Mouse (Mus musculus) neural tube, embryonic 13.5 days (tissue): ENCODE measurements around the gene Sorbs1. TPM values are rescaled to one million over a fixed set of nuclear protein-coding genes. Genes with fewer than 3 reads are reported as not detected.
A peak's percentile ranks its signal among the peaks of the same experiment; 100 is the strongest.

Source experiments
- ATAC-seq: fragments of 200-750 bp; cut with Nextera tagmentation; 2 replicates; pipeline ENCODE4 v1.8.0; 2017; ENCODE audit warnings: low read depth, mild to moderate bottlenecking, moderate TSS enrichment, moderate library complexity
- H3K27ac ChIP-seq: fragments of 300-500 bp; sonication (generic); replicated peaks from 2 replicates; pipeline ENCODE4 v1.5.1; 2015; ENCODE audit warnings: moderate library complexity, mild to moderate bottlenecking, inconsistent platforms
- H3K27me3 ChIP-seq: fragments of 300-500 bp; sonication (generic); 2 replicates; pipeline ENCODE4 v1.6.1; 2015; ENCODE audit warnings: mild to moderate bottlenecking, inconsistent platforms
- H3K36me3 ChIP-seq: fragments of 300-500 bp; sonication (generic); 2 replicates; pipeline ENCODE4 v1.6.1; 2015; ENCODE audit warnings: mild to moderate bottlenecking, inconsistent platforms
- H3K4me1 ChIP-seq: fragments of 300-500 bp; sonication (generic); replicated peaks from 2 replicates; pipeline ENCODE4 v1.6.1; 2015; ENCODE audit warnings: inconsistent platforms
- H3K4me2 ChIP-seq: fragments of 300-500 bp; sonication (generic); 2 replicates; pipeline ENCODE4 v1.6.1; 2015; ENCODE audit warnings: inconsistent platforms, mild to moderate bottlenecking, moderate library complexity
- H3K4me3 ChIP-seq: fragments of 300-500 bp; sonication (generic); 2 replicates; pipeline ENCODE4 v1.5.1; 2015; ENCODE audit warnings: mild to moderate bottlenecking, inconsistent platforms
- H3K9ac ChIP-seq: fragments of 300-500 bp; sonication (generic); 2 replicates; pipeline ENCODE4 v1.6.1; 2015; ENCODE audit warnings: moderate library complexity, mild to moderate bottlenecking, inconsistent platforms
- H3K9me3 ChIP-seq: fragments of 300-500 bp; sonication (generic); 2 replicates; pipeline ENCODE4 v1.6.1; 2016; ENCODE audit warnings: inconsistent platforms
- whole genome bisulfite sequencing: fragments of 180-500 bp; shearing (Covaris S2); methylation state at CpG from one replicate; pipeline ENCODE4 v1.1.7; 2015; 5-methylcytosine and 5-hydroxymethylcytosine counted together
- polyA plus RNA-seq: library from polyadenylated mRNA; unstranded; fragments of >200 nt; fragmentation: Nextera tagmentation; extraction: Ambion mirVana; gene quantifications from 2 replicates; pipeline ENCODE4 v1.2.1, GENCODE M21; 2015

Sorbs1 gene
- polyA plus RNA-seq, 1 experiment from 2014 or later, result 105 TPM

GRCm38 (mm10) chr19:40372679-40373078, 140.9 kb downstream of the Sorbs1 start:
- no peaks in the 10 kb centered on the region for H3K27me3 ChIP-seq
- no peak overlapping the region; the same call in 1 of the 2 replicates for H3K27ac ChIP-seq
- ATAC-seq, result no peak
- peaks cover 69% of the 10 kb centered on the region for H3K36me3 ChIP-seq
- H3K4me3 ChIP-seq, result no peak overlapping the region
- 85% methylated on average over 5 of the region's 5 CpGs for WGBS
- H3K9ac ChIP-seq, result no peak overlapping the region
- H3K4me2 ChIP-seq, result no peak overlapping the region
- no peaks in the 10 kb centered on the region for H3K9me3 ChIP-seq
- H3K4me1 ChIP-seq, result peaks cover 27% of the 10 kb centered on the region

GRCm38 (mm10) chr19:40371866-40372265, 141.7 kb downstream of the Sorbs1 start:
- 43% methylated on average over 4 of the region's 4 CpGs for WGBS
- Histone ChIP-seq H3K36me3 (peaks cover 64% of the 10 kb centered on the region), H3K27ac (no peak overlapping the region)

GRCm38 (mm10) chr19:40369852-40370811, 143.4 kb downstream of the Sorbs1 start:
- H3K36me3 ChIP-seq, result peaks cover 52% of the 10 kb centered on the region
- 75% methylated on average over 18 of the region's 18 CpGs for WGBS

More at GRCm38 (mm10) chr19:40371866-40372265, 141.7 kb downstream of the Sorbs1 start:
- Histone ChIP-seq H3K4me2 (no peak overlapping the region), H3K9ac (no peak overlapping the region), H3K9me3 (no peaks in the 10 kb centered on the region), H3K4me1 (peaks cover 20% of the 10 kb centered on the region), H3K4me3 (no peak overlapping the region), H3K27me3 (no peaks in the 10 kb centered on the region)
- ATAC-seq, result no peak

DNA sequence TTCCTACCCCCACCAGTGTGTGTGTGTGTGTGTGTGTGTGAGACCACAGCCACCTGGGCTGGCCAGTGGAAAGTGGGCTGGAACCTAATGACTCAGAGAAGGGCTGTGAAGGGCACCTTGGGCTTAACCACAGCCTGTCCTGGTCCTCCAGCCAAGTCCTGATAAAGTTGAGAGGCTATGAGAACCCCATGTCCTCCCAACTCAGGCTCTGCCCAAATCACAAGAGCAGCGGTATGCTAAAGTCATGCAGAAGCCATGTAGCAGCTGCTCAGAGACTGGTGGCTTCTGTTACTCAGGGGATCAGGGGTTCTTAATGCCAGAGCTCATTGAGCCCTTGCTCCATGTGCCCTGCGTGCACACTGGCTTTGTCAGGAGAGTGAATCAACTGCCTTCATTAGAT, 145.1 kb downstream of the Sorbs1 start:
- no peak overlapping the region for H3K9ac ChIP-seq
- no peak overlapping the region for H3K27ac ChIP-seq
- no peak overlapping the region for H3K4me3 ChIP-seq
- 88% methylated on average over 2 of the region's 2 CpGs for WGBS
- peaks cover 57% of the 10 kb centered on the region for H3K36me3 ChIP-seq
- peaks cover 29% of the 10 kb centered on the region for H3K4me1 ChIP-seq
- peaks cover 3% of the 10 kb centered on the region; the same call in 1 of the 2 replicates for H3K9me3 ChIP-seq
- H3K27me3 ChIP-seq, result no peaks in the 10 kb centered on the region
- ATAC-seq, result no peak
- H3K4me2 ChIP-seq, result no peak overlapping the region

More at GRCm38 (mm10) chr19:40369852-40370811, 143.4 kb downstream of the Sorbs1 start:
- H3K27me3 ChIP-seq, result no peaks in the 10 kb centered on the region
- H3K9me3 ChIP-seq, result no peaks in the 10 kb centered on the region
- no peak for ATAC-seq
- no peak overlapping the region for H3K27ac ChIP-seq
- H3K4me3 ChIP-seq, result no peak overlapping the region
- H3K4me1 ChIP-seq, result peaks cover 26% of the 10 kb centered on the region
- no peak overlapping the region for H3K4me2 ChIP-seq
- H3K9ac ChIP-seq, result no peak overlapping the region

DNA sequence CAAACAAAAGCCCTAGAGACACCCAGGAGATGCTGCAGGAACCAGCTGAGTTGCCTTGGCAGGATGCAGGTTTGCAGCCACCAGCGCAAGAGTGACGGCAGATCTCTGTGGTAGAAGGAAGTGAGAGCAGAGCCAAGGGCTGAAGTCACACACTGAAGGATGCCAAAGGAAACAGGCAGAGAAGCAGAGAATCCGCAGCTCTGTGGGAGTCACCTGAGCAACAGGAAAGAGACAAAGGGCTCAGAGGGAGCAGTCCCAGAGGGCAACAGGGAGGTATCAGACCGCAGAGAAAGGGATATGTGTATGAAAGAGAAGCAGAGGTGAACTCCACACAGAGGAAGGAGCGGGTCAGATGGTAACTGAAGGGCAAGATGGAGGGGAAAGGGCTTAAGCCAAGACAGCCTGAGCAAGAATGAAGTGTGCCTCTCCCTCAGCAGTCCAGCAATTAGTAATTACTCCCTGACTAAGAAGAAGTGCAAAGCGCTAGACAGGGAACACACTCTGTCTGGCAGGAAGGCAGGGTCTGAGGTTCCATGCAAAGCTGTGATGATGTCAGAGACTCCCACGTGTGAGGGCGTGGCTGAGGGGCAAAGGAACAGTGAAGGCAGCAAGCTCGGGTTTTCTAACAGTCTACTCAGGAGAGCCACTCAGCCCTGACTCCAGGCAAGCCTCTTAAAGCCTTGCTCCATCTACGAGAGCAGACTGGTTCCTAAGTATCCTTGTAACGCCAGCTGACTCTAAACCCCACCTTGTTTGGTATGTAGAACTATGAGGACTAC, 147.2 kb downstream of the Sorbs1 start:
- H3K4me2 ChIP-seq, result no peak overlapping the region
- H3K9ac ChIP-seq, result no peak overlapping the region
- no peaks in the 10 kb centered on the region for H3K27me3 ChIP-seq
- H3K4me1 ChIP-seq, result peaks cover 29% of the 10 kb centered on the region
- WGBS, result 49% methylated on average over 11 of the region's 11 CpGs
- no peak overlapping the region for H3K4me3 ChIP-seq
- peaks cover 6% of the 10 kb centered on the region; the same call in 1 of the 2 replicates for H3K9me3 ChIP-seq
- ATAC-seq, result peak; percentile 40; the same call in 1 of the 2 replicates
- peak overlapping the region; percentile 54 for H3K27ac ChIP-seq
- H3K36me3 ChIP-seq, result peaks cover 61% of the 10 kb centered on the region

GRCm38 (mm10) chr19:40365137-40365536, 148.4 kb downstream of the Sorbs1 start:
- Histone ChIP-seq H3K36me3 (peaks cover 52% of the 10 kb centered on the region), H3K4me2 (no peak overlapping the region), H3K9me3 (peaks cover 6% of the 10 kb centered on the region; the same call in 1 of the 2 replicates), H3K27me3 (no peaks in the 10 kb centered on the region), H3K4me1 (peaks cover 25% of the 10 kb centered on the region), H3K4me3 (no peak overlapping the region), H3K9ac (no peak overlapping the region), H3K27ac (peak overlapping the region; percentile 54; the same call in 1 of the 2 replicates)
- 69% methylated on average over 5 of the region's 5 CpGs for WGBS
- 0 out of 2 replicates have a peak, but pooled peaks have one; percentile 34 for ATAC-seq

GRCm38 (mm10) chr19:40363447-40363846, 150.1 kb downstream of the Sorbs1 start:
- WGBS, result 95% methylated on average over 5 of the region's 5 CpGs
- H3K27ac ChIP-seq, result no peak overlapping the region
- peaks cover 6% of the 10 kb centered on the region; the same call in 1 of the 2 replicates for H3K9me3 ChIP-seq
- H3K27me3 ChIP-seq, result no peaks in the 10 kb centered on the region
- no peak overlapping the region for H3K9ac ChIP-seq
- no peak for ATAC-seq
- H3K36me3 ChIP-seq, result peaks cover 36% of the 10 kb centered on the region
- no peak overlapping the region for H3K4me2 ChIP-seq
- no peak overlapping the region for H3K4me3 ChIP-seq
- H3K4me1 ChIP-seq, result peaks cover 24% of the 10 kb centered on the region

DNA sequence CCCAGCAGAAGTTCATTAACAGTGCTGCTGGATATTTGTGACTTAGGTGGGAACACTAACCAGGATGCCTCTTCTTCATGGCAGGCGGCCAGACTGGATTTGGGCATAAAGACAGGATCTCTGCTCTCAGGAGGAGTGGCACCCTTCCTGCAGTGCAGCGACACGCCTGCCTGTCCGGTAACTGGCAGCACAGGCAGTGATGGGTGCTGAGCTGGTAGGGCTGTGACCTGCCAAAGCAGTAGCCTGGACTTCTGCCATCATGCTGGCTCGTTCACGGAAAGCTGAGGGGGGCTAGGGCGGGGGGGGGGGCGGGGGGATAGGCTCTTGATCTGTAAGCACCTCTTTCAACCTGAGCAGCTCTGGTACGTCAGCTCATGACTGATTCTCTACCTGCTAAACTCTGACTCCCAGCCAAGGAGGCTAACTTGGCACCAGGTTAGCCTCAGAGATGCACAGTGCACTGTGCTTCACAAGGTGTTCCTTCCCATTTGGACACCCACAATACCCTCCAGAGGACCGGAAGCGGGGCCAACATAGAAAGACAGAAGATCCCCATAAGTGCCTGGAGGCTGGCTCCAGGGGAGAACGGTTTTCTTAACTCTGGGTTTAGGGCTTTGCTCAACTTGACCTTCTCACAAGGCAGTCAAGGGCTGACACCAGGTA, 151.2 kb downstream of the Sorbs1 start:
- peaks cover 33% of the 10 kb centered on the region for H3K36me3 ChIP-seq
- peaks cover 6% of the 10 kb centered on the region; the same call in 1 of the 2 replicates for H3K9me3 ChIP-seq
- no peak for ATAC-seq
- H3K4me1 ChIP-seq, result peaks cover 24% of the 10 kb centered on the region
- no peak overlapping the region for H3K4me3 ChIP-seq
- no peak overlapping the region for H3K4me2 ChIP-seq
- 72% methylated on average over 12 of the region's 12 CpGs for whole genome bisulfite sequencing
- H3K9ac ChIP-seq, result no peak overlapping the region
- H3K27ac ChIP-seq, result no peak overlapping the region
- no peaks in the 10 kb centered on the region for H3K27me3 ChIP-seq

GRCm38 (mm10) chr19:40359712-40360394, 153.7 kb downstream of the Sorbs1 start:
- Histone ChIP-seq H3K27ac (no peak overlapping the region), H3K27me3 (no peaks in the 10 kb centered on the region), H3K9me3 (peaks cover 6% of the 10 kb centered on the region; the same call in 1 of the 2 replicates), H3K4me3 (no peak overlapping the region), H3K4me2 (no peak overlapping the region), H3K9ac (no peak overlapping the region), H3K4me1 (peaks cover 4% of the 10 kb centered on the region), H3K36me3 (peaks cover 27% of the 10 kb centered on the region)
- ATAC-seq, result no peak
- WGBS, result 86% methylated on average over 5 of the region's 5 CpGs

DNA sequence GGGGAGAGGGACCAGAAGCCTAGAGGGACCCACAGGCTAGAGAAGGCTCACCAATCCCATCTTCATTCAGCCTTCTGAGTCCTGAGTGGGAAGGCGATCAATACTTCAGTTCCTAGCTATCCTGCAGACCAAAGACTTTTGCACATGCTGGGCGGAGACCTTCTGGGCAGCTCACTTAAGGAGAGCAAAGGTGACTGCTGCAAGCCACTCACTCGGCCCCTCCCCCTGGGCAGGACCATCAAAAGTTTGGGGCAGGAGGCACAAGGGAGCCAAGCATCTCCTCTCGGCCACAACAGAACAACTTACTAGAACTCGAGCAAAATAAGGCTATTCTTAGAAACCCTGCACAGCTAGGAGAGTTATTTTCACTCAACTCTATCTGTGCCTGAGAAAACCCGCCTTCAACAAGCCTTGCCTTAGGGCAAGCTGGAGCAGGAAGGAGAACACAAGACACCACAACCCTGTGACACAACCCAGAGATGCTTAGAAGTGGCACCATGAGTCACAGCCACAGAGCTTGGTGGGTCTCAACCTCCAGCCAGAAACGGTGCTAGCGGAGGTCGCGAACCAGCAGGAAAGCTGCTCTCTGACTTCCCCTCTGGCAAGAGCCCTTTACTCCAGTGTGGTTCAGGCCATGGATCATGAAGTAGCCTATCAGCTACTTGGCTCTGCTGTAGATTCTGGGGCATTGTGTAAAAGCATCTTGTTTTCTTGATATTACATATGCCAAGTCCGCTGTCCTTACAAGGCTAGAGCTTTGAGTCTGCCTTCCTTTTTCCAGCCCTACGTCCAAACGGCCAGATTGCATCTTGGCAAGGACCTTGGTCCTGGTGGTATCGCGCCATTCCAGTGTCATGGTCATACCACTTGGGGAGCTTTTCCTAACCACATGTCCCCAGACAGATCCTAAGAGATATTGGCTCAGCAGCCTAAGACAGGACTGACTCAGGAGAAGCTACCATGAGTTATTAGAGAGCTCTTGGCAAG, 156.8 kb downstream of the Sorbs1 start:
- no peak overlapping the region for H3K4me3 ChIP-seq
- H3K27me3 ChIP-seq, result no peaks in the 10 kb centered on the region
- no peak overlapping the region for H3K27ac ChIP-seq
- no peaks in the 10 kb centered on the region for H3K9me3 ChIP-seq
- H3K36me3 ChIP-seq, result peaks cover 13% of the 10 kb centered on the region
- peaks cover 3% of the 10 kb centered on the region; the same call in 1 of the 2 replicates for H3K4me1 ChIP-seq
- ATAC-seq, result no peak
- H3K9ac ChIP-seq, result no peak overlapping the region
- H3K4me2 ChIP-seq, result no peak overlapping the region
- WGBS, result 87% methylated on average over 15 of the region's 15 CpGs
